10 mouse cellular contexts compared by ENCODE assay signal in the genomic region with DNA sequence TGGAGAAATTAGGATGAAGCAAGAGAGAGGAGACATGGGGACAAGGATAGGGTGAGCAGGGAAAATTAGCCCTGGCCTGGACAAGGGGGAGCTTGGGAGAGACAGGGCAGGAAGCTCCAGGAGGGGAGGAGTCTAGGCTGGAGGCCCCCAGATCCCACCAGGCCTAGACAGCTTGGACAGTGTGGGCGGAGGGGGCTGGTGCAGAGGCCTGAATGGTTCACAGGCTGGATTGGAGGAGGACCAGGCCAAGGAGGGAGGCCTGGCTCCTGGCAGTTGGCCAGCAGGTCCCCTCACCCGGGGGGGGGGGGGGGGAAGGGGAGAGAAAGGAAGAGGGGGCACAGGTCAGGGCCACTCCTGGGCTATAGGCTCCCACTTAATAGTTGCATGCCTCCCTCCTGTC. TPM values are rescaled to one million over a fixed set of nuclear protein-coding genes. Genes with fewer than 3 reads are reported as not detected.
DNase-seq lines count a peak whose midpoint lies in the region; ATAC-seq and TF ChIP-seq lines count a peak whose summit lies in the region.
"Had no signal": no experiment of that assay in that cellular context is flagged by ENCODE, and none has a peak within 500 bp of the region (broad histone marks: within the 10 kb centered on the region; RNA-seq: fewer than 3 reads in every experiment).

No protein-coding gene starts in this region.

- H3K36me3 ChIP-seq in heart, embryonic 14.5 days (ENCODE audit: control insufficient read depth, insufficient read depth, low read length) = no peaks in the 10 kb centered on the region
- H3K36me3 ChIP-seq in midbrain, embryonic 10.5 days = peaks cover 82% of the 10 kb centered on the region
- no peaks in the 10 kb centered on the region for H3K36me3 ChIP-seq in midbrain, postnatal 0 days (ENCODE audit: insufficient read depth, low read length)
- H3K36me3 ChIP-seq in hindbrain, embryonic 12.5 days = peaks cover 4% of the 10 kb centered on the region; the same call in 1 of the 2 replicates
- no peaks in the 10 kb centered on the region for H3K36me3 ChIP-seq in stomach, embryonic 16.5 days (ENCODE audit: control insufficient read depth, insufficient read depth, low read length)

- H3K9ac ChIP-seq in heart, embryonic 14.5 days (ENCODE audit: low read length) = peak overlapping the region; percentile 25; the same call in 1 of the 2 replicates
- H3K9ac ChIP-seq in midbrain, postnatal 0 days (replicated peaks; ENCODE audit: low read length, poor library complexity, severe bottlenecking) = no peak overlapping the region
- H3K9ac ChIP-seq in hindbrain, embryonic 12.5 days = peak overlapping the region; percentile 27; the same call in 1 of the 2 replicates
- no peak overlapping the region for H3K9ac ChIP-seq in stomach, embryonic 16.5 days (ENCODE audit: low read length)

- no peaks in the 10 kb centered on the region for H3K9me3 ChIP-seq in heart, embryonic 14.5 days (ENCODE audit: control insufficient read depth, low read length)
- H3K9me3 ChIP-seq in midbrain, embryonic 10.5 days (replicated peaks) = no peaks in the 10 kb centered on the region
- no peaks in the 10 kb centered on the region for H3K9me3 ChIP-seq in midbrain, postnatal 0 days (ENCODE audit: low read length)
- no peaks in the 10 kb centered on the region for H3K9me3 ChIP-seq in hindbrain, embryonic 12.5 days (replicated peaks)
- H3K9me3 ChIP-seq in stomach, embryonic 16.5 days (replicated peaks; ENCODE audit: control insufficient read depth, low read length) = no peaks in the 10 kb centered on the region

- ATAC-seq in heart, embryonic 14.5 days (ENCODE audit: insufficient number of reproducible peaks, insufficient read depth, low FRiP score, low read depth) = peak; percentile 36; the same call in 1 of the 2 replicates
- ATAC-seq in midbrain, postnatal 0 days (ENCODE audit: low FRiP score) = no peak
- ATAC-seq in hindbrain, embryonic 12.5 days (ENCODE audit: low FRiP score) = peak; percentile 32; the same call in 1 of the 2 replicates
- ATAC-seq in stomach, embryonic 16.5 days (ENCODE audit: insufficient read depth, low FRiP score) = 0 out of 2 replicates have a peak, but pooled peaks have one; percentile 49

- H3K4me3 ChIP-seq in heart, embryonic 14.5 days (ENCODE audit: control insufficient read depth in 1 of 2, insufficient read depth in 1 of 2, low read depth in 1 of 2, low read length in 2 of 2) = no peak overlapping the region
- peak overlapping the region; percentile 7; the same call in 1 of the 2 replicates for H3K4me3 ChIP-seq in midbrain, embryonic 10.5 days
- H3K4me3 ChIP-seq in midbrain, postnatal 0 days (ENCODE audit: low read depth, low read length) = no peak overlapping the region
- no peak overlapping the region for H3K4me3 ChIP-seq in hindbrain, embryonic 12.5 days
- no peak overlapping the region for H3K4me3 ChIP-seq in stomach, embryonic 16.5 days (replicated peaks; ENCODE audit: low read length)

- DNase-seq in heart, postnatal 10 days = no peak
- no peak for DNase-seq in midbrain, embryonic 10.5 days (ENCODE audit: low spot score)
- no peak for DNase-seq in midbrain, postnatal 0 days (ENCODE audit: low spot score)
- DNase-seq in left cerebral cortex, postnatal 25 days (ENCODE audit: low spot score in 2 of 2) = no peak
- DNase-seq: heart, postnatal 14 days; layer of hippocampus, adult 9-11 months; thymus, postnatal 14 days had no signal

- peaks cover 8% of the 10 kb centered on the region for H3K27me3 ChIP-seq in heart, embryonic 14.5 days (ENCODE audit: control insufficient read depth, insufficient read depth, low read length)
- peaks cover 16% of the 10 kb centered on the region for H3K27me3 ChIP-seq in midbrain, embryonic 10.5 days (ENCODE audit: low read depth, poor library complexity, severe bottlenecking)
- H3K27me3 ChIP-seq in midbrain, postnatal 0 days (ENCODE audit: insufficient read depth, low read length) = no peaks in the 10 kb centered on the region
- no peaks in the 10 kb centered on the region for H3K27me3 ChIP-seq in hindbrain, embryonic 12.5 days
- 0 out of 2 replicates have a peak, but pooled peaks cover 8% of the 10 kb centered on the region for H3K27me3 ChIP-seq in stomach, embryonic 16.5 days (ENCODE audit: control insufficient read depth, insufficient read depth, low read length)

- peaks cover 33 to 55% of the 10 kb centered on the region in 2 experiments for H3K4me1 ChIP-seq in heart, embryonic 14.5 days (ENCODE audit: control insufficient read depth in 2 of 2, insufficient read depth in 2 of 2, low read length in 2 of 2)
- peaks cover 87% of the 10 kb centered on the region for H3K4me1 ChIP-seq in midbrain, embryonic 10.5 days
- H3K4me1 ChIP-seq in midbrain, postnatal 0 days (ENCODE audit: insufficient read depth, low read length) = peaks cover 5% of the 10 kb centered on the region; the same call in 1 of the 2 replicates
- H3K4me1 ChIP-seq in hindbrain, embryonic 12.5 days = peaks cover 81% of the 10 kb centered on the region
- peaks cover 36% of the 10 kb centered on the region for H3K4me1 ChIP-seq in stomach, embryonic 16.5 days (ENCODE audit: control insufficient read depth, insufficient read depth, low read length)

- intact Hi-C loops in heart, postnatal 10 days (cut with DNase I) = no loop called here
- intact Hi-C loops in left cerebral cortex, postnatal 25 days (cut with DNase I) = no loop called here

- 67% methylated on average over 1 of the region's 2 CpGs for WGBS in heart, embryonic 14.5 days
- 50% methylated on average over 1 of the region's 2 CpGs for WGBS in midbrain, embryonic 10.5 days
- WGBS in midbrain, postnatal 0 days = 40% methylated on average over 1 of the region's 2 CpGs
- 36% methylated on average over 1 of the region's 2 CpGs for WGBS in hindbrain, embryonic 12.5 days
- 23% methylated on average over 1 of the region's 2 CpGs for WGBS in stomach, embryonic 16.5 days

- no peak for TF ChIP-seq CTCF in midbrain, postnatal 0 days (IDR thresholded peaks at IDR 0.05)

- no peak overlapping the region for H3K27ac ChIP-seq in heart, embryonic 14.5 days (replicated peaks in 1 of 2; ENCODE audit: control insufficient read depth in 1 of 2, insufficient read depth in 1 of 2, low read depth in 2 of 2, low read length in 2 of 2)
- H3K27ac ChIP-seq in midbrain, embryonic 10.5 days (replicated peaks) = peak overlapping the region; percentile 73
- H3K27ac ChIP-seq in midbrain, postnatal 0 days (ENCODE audit: low read depth, low read length) = no peak overlapping the region
- H3K27ac ChIP-seq in hindbrain, embryonic 12.5 days = peak overlapping the region; percentile 68
- peak overlapping the region; percentile 49; the same call in 1 of the 2 replicates for H3K27ac ChIP-seq in stomach, embryonic 16.5 days (ENCODE audit: low read length)

- H3K4me2 ChIP-seq in heart, embryonic 14.5 days (ENCODE audit: low read length) = no peak overlapping the region
- H3K4me2 ChIP-seq in midbrain, postnatal 0 days (ENCODE audit: low read depth, low read length, poor library complexity, severe bottlenecking) = no peak overlapping the region
- H3K4me2 ChIP-seq in hindbrain, embryonic 12.5 days (replicated peaks) = no peak overlapping the region
- no peak overlapping the region for H3K4me2 ChIP-seq in stomach, embryonic 16.5 days (ENCODE audit: low read depth, low read length)

RNA-seq across cellular contexts. Expression of a gene that starts 17.6 kb away (rescaled TPM):
- polyA plus RNA-seq in heart, embryonic 14.5 days (2014; fragmentation: Nextera tagmentation; extraction: Ambion mirVana) = 1.2 and 2.8 TPM in 2 replicates
- total RNA-seq in heart, postnatal 10 days (2021) = 1 to 10 TPM; 3.3 to 7.5 TPM
- 27.1 and 35.8 TPM in 2 replicates for polyA plus RNA-seq in midbrain, embryonic 10.5 days (2016; fragmentation: Nextera tagmentation; extraction: Ambion mirVana)
- 61.6 and 69.2 TPM in 2 replicates for total RNA-seq in midbrain, postnatal 0 days (2014; rRNA removed)
- 20.1 and 23.4 TPM in 2 replicates for polyA plus RNA-seq in midbrain, postnatal 0 days (2015; fragmentation: Nextera tagmentation; extraction: Ambion mirVana)
- 28.8 and 35.9 TPM in 2 replicates for polyA plus RNA-seq in hindbrain, embryonic 12.5 days (2016; fragmentation: Nextera tagmentation; extraction: Ambion mirVana)
- 10.1 and 10.5 TPM in 2 replicates for polyA plus RNA-seq in stomach, embryonic 16.5 days (2015; fragmentation: Nextera tagmentation; extraction: Ambion mirVana)
- 100 to 1,000 TPM in 1 of 2 experiments, 10 to 100 TPM in 1; 98.9 to 109 TPM for total RNA-seq in left cerebral cortex, postnatal 25 days (2021)

RNA-seq across cellular contexts. Expression of a gene that starts 20.5 kb away (rescaled TPM):
- polyA plus RNA-seq in heart, embryonic 14.5 days (2014; fragmentation: Nextera tagmentation; extraction: Ambion mirVana) = 120 and 136 TPM in 2 replicates
- 10 to 100 TPM; 65.3 to 66.2 TPM for total RNA-seq in heart, postnatal 10 days (2021)
- polyA plus RNA-seq in midbrain, embryonic 10.5 days (2016; fragmentation: Nextera tagmentation; extraction: Ambion mirVana) = 69.0 TPM in 2 replicates
- total RNA-seq in midbrain, postnatal 0 days (2014; rRNA removed) = 21.8 and 26.5 TPM in 2 replicates
- 28.8 and 35.3 TPM in 2 replicates for polyA plus RNA-seq in midbrain, postnatal 0 days (2015; fragmentation: Nextera tagmentation; extraction: Ambion mirVana)
- polyA plus RNA-seq in hindbrain, embryonic 12.5 days (2016; fragmentation: Nextera tagmentation; extraction: Ambion mirVana) = 125 and 141 TPM in 2 replicates
- 143 and 152 TPM in 2 replicates for polyA plus RNA-seq in stomach, embryonic 16.5 days (2015; fragmentation: Nextera tagmentation; extraction: Ambion mirVana)
- 10 to 100 TPM; 35.8 to 43.8 TPM for total RNA-seq in left cerebral cortex, postnatal 25 days (2021)

RNA-seq across cellular contexts. Expression of a gene that starts 34.0 kb away (rescaled TPM):
- polyA plus RNA-seq in heart, embryonic 14.5 days (2014; fragmentation: Nextera tagmentation; extraction: Ambion mirVana) = 47.1 and 48.6 TPM in 2 replicates
- 10 to 100 TPM; 28.0 to 32.1 TPM for total RNA-seq in heart, postnatal 10 days (2021)
- 86.4 and 91.5 TPM in 2 replicates for polyA plus RNA-seq in midbrain, embryonic 10.5 days (2016; fragmentation: Nextera tagmentation; extraction: Ambion mirVana)
- total RNA-seq in midbrain, postnatal 0 days (2014; rRNA removed) = 38.3 and 39.7 TPM in 2 replicates
- 44.3 and 49.9 TPM in 2 replicates for polyA plus RNA-seq in midbrain, postnatal 0 days (2015; fragmentation: Nextera tagmentation; extraction: Ambion mirVana)
- 55.6 and 66.5 TPM in 2 replicates for polyA plus RNA-seq in hindbrain, embryonic 12.5 days (2016; fragmentation: Nextera tagmentation; extraction: Ambion mirVana)
- 54.3 and 58.6 TPM in 2 replicates for polyA plus RNA-seq in stomach, embryonic 16.5 days (2015; fragmentation: Nextera tagmentation; extraction: Ambion mirVana)
- total RNA-seq in left cerebral cortex, postnatal 25 days (2021) = 10 to 100 TPM; 26.8 to 31.3 TPM

RNA-seq across cellular contexts. Expression of a gene that starts 39.2 kb away (rescaled TPM):
- polyA plus RNA-seq in heart, embryonic 14.5 days (2014; fragmentation: Nextera tagmentation; extraction: Ambion mirVana) = 3.9 and 6.3 TPM in 2 replicates
- total RNA-seq in heart, postnatal 10 days (2021) = 1 to 10 TPM; 4.2 to 4.4 TPM
- 23.2 and 31.4 TPM in 2 replicates for polyA plus RNA-seq in midbrain, embryonic 10.5 days (2016; fragmentation: Nextera tagmentation; extraction: Ambion mirVana)
- 167 and 217 TPM in 2 replicates for total RNA-seq in midbrain, postnatal 0 days (2014; rRNA removed)
- polyA plus RNA-seq in midbrain, postnatal 0 days (2015; fragmentation: Nextera tagmentation; extraction: Ambion mirVana) = 146 and 157 TPM in 2 replicates
- 73.6 and 78.6 TPM in 2 replicates for polyA plus RNA-seq in hindbrain, embryonic 12.5 days (2016; fragmentation: Nextera tagmentation; extraction: Ambion mirVana)
- polyA plus RNA-seq in stomach, embryonic 16.5 days (2015; fragmentation: Nextera tagmentation; extraction: Ambion mirVana) = 22.8 and 23.0 TPM in 2 replicates
- 10 to 100 TPM; 54.4 to 63.0 TPM for total RNA-seq in left cerebral cortex, postnatal 25 days (2021)

RNA-seq across cellular contexts. Expression of a gene that starts 43.7 kb away (rescaled TPM):
- 122 and 134 TPM in 2 replicates for polyA plus RNA-seq in heart, embryonic 14.5 days (2014; fragmentation: Nextera tagmentation; extraction: Ambion mirVana)
- total RNA-seq in heart, postnatal 10 days (2021) = 10 to 100 TPM; 85.9 to 92.3 TPM
- polyA plus RNA-seq in midbrain, embryonic 10.5 days (2016; fragmentation: Nextera tagmentation; extraction: Ambion mirVana) = 150 and 167 TPM in 2 replicates
- 122 and 150 TPM in 2 replicates for total RNA-seq in midbrain, postnatal 0 days (2014; rRNA removed)
- 308 and 345 TPM in 2 replicates for polyA plus RNA-seq in midbrain, postnatal 0 days (2015; fragmentation: Nextera tagmentation; extraction: Ambion mirVana)
- 191 and 199 TPM in 2 replicates for polyA plus RNA-seq in hindbrain, embryonic 12.5 days (2016; fragmentation: Nextera tagmentation; extraction: Ambion mirVana)
- polyA plus RNA-seq in stomach, embryonic 16.5 days (2015; fragmentation: Nextera tagmentation; extraction: Ambion mirVana) = 132 TPM in 2 replicates
- 100 to 1,000 TPM; 174 to 191 TPM for total RNA-seq in left cerebral cortex, postnatal 25 days (2021)

Comparison
In these comparisons a context has a peak if more than half of its experiments do, and no peak if none do; other contexts are left out.
1. H3K27ac ChIP-seq: peak in midbrain, embryonic 10.5 days (single experiment), hindbrain, embryonic 12.5 days (single experiment) and stomach, embryonic 16.5 days (single experiment); none in heart, embryonic 14.5 days (0 of 2) and midbrain, postnatal 0 days (single experiment).
2. H3K9ac ChIP-seq: peak in heart, embryonic 14.5 days (single experiment) and hindbrain, embryonic 12.5 days (single experiment); none in midbrain, postnatal 0 days (single experiment) and stomach, embryonic 16.5 days (single experiment).